Mouse (Mus musculus) lung, postnatal 0 days (tissue): Measurements from ENCODE around the gene Edem1. TPM values are rescaled to one million over a fixed set of nuclear protein-coding genes. Genes with fewer than 3 reads are reported as not detected.
A peak's percentile ranks its signal among the peaks of the same experiment; 100 is the strongest.

ENCODE experiments used
- ATAC-seq: fragments of 200-750 bp; cut with Nextera tagmentation; 2 replicates; pipeline ENCODE4 v1.8.0; 2017; ENCODE audit warnings: moderate library complexity
- DNase-seq: peaks from one replicate; pipeline ENCODE4 v3.0.0-alpha.2; 2016; ENCODE audit warnings: low spot score
- H3K27ac ChIP-seq: fragments of 300-500 bp; sonication (generic); 2 replicates; pipeline ENCODE4 v1.5.1; 2014; ENCODE audit warnings: antibody characterized with exemption, mild to moderate bottlenecking, low read length, mixed read lengths
- H3K27me3 ChIP-seq: fragments of 300-500 bp; sonication (generic); replicated peaks from 2 replicates; pipeline ENCODE4 v1.6.1; 2014; ENCODE audit warnings: low read length, mixed read lengths; ENCODE audit not compliant: insufficient read depth
- H3K36me3 ChIP-seq: fragments of 300-500 bp; sonication (generic); 2 replicates; pipeline ENCODE4 v1.6.1; 2014; ENCODE audit warnings: low read length, mixed read lengths; ENCODE audit not compliant: insufficient read depth
- H3K4me1 ChIP-seq: fragments of 300-500 bp; sonication (generic); 2 replicates; pipeline ENCODE4 v1.6.1; 2014; ENCODE audit warnings: antibody characterized with exemption, low read depth, low read length, mixed read lengths; ENCODE audit not compliant: insufficient read depth
- H3K4me2 ChIP-seq: fragments of 300-500 bp; sonication (generic); replicated peaks from 2 replicates; pipeline ENCODE4 v1.6.1; 2014; ENCODE audit warnings: low read depth, mild to moderate bottlenecking, low read length, moderate library complexity, mixed read lengths
- H3K4me3 ChIP-seq: fragments of 300-500 bp; sonication (generic); 2 replicates; pipeline ENCODE4 v1.5.1; 2014; ENCODE audit warnings: low read depth, low read length
- H3K9ac ChIP-seq: fragments of 300-500 bp; sonication (generic); replicated peaks from 2 replicates; pipeline ENCODE4 v1.6.1; 2014; ENCODE audit warnings: low read depth, mild to moderate bottlenecking
- H3K9me3 ChIP-seq: fragments of 300-500 bp; sonication (generic); 2 replicates; pipeline ENCODE4 v1.6.1; 2016; ENCODE audit warnings: low read length, mixed read lengths
- CTCF ChIP-seq: IDR thresholded peaks from 2 replicates; pipeline ENCODE4 v1.5.1; 2016; ENCODE audit warnings: antibody characterized with exemption, mild to moderate bottlenecking
- EP300 ChIP-seq: IDR thresholded peaks from 2 replicates; pipeline ENCODE4 v1.6.1; 2016; ENCODE audit warnings: antibody characterized with exemption, mild to moderate bottlenecking, control low read depth
- WGBS: fragments of 180-500 bp; shearing (Covaris S2); extraction: QIAGEN DNeasy Blood & Tissue Kit; methylation state at CpG from one replicate; pipeline ENCODE4 v1.1.7; 2014; 5-methylcytosine and 5-hydroxymethylcytosine counted together
- polyA plus RNA-seq: library from polyadenylated mRNA; unstranded; fragments of >200 nt; fragmentation: Nextera tagmentation; extraction: Ambion mirVana; gene quantifications from 2 replicates; pipeline ENCODE4 v1.2.1, GENCODE M21; 2015

Edem1 gene
- polyA plus RNA-seq, 1 experiment from 2014 or later = 15.0 TPM

DNA sequence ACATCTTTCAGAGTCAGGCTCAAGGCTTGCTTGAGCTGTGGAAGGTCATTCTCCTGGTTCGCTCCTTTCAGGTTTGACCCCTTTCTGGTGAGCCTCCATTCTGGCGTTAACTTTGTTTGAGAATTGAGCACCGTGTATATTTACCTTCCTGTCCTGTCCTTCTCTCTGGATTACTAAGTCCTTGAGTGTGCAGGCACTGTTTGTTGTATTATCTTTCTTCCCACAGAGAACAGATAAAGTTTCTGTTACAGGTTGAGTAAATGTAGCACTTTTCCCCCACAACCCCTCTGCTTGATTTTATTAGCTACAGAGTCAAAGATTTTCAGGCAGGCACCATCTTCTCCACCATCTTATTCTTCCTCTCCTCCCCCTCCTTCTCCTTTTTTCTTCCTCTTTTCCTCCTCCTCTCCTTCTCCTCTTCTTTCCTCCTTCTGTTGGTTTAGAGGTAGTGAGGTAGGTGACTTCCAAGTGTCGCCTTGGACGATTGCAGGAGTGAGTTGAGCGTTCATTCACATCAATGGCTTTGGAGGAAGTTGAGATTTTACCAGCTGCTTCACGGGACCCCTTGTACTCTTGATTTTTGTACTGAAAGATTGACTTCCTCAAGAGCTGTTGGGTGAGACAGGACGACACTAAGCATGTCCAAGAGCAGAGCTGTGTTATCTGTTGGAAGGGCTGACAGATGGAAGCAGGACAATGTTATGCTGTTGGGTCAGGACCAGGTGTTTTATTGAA lies 5.7 kb downstream of the Edem1 start:
- H3K36me3 ChIP-seq = peaks cover 6% of the 10 kb centered on the region; the same call in 1 of the 2 replicates
- DNase-seq (no peak), ATAC-seq (no peak)
- H3K4me2 ChIP-seq = no peak overlapping the region
- no peaks in the 10 kb centered on the region for H3K27me3 ChIP-seq
- H3K4me3 ChIP-seq = no peak overlapping the region
- 46% methylated on average over 8 of the region's 8 CpGs for WGBS
- no peaks in the 10 kb centered on the region for H3K9me3 ChIP-seq
- no peak for TF ChIP-seq CTCF
- no peak for TF ChIP-seq EP300
- H3K9ac ChIP-seq = no peak overlapping the region
- H3K27ac ChIP-seq = 0 out of 2 replicates have a peak overlapping the region, but pooled peaks have one; percentile 2
- peaks cover 16% of the 10 kb centered on the region; the same call in 1 of the 2 replicates for H3K4me1 ChIP-seq

DNA sequence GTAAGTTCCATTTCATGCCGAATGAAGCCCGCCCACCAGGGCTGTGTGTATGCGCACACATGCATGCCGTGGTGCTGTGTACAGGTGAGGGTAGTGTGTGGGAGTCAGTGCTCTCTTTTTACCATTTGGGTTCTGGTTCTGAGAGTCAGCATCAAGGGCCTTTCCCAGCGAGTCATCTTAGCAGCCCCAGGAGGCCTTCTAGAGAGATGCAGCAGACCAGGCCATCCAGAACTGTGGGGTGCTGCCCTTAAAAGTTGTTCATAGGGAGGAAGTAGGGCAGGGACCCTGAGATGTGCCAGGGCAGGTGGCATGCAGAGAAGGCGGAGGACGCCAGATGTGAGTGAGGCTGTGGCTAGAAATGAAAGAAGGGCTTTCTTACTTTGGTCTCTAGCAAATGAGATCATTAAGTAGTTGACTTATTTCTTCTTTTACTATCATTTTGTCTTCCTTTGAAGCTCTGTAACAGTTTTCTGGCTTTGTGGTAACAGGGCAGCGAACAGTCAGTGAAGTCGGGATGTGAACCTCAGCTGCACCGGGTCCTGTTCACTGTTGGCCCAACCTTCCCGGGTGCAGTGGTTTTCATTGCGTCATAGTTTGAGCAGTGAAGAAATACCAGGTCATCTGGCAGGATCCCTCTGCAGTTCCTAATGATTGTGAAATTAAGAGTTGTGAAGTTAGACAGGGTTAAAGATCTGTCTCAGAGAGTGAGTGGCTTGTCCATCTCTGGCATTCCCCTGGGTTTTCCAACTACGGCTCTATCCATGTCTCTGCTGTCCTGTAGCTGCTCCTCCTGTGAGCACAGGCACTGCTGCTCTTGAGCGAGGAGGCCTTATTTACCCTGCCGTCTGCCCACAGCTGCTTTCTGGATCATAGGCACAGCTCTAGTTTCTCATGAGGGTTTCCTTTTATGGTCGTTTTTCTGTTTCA lies 7.6 kb downstream of the Edem1 start:
- peaks cover 6% of the 10 kb centered on the region; the same call in 1 of the 2 replicates for H3K36me3 ChIP-seq
- ATAC-seq (peak; percentile 90), DNase-seq (peak; percentile 89)
- no peak overlapping the region for H3K4me3 ChIP-seq
- H3K4me2 ChIP-seq = peak overlapping the region; percentile 3; the same call in 1 of the 2 replicates
- peak overlapping the region; percentile 48 for H3K27ac ChIP-seq
- H3K4me1 ChIP-seq = peaks cover 13% of the 10 kb centered on the region; the same call in 1 of the 2 replicates
- no peaks in the 10 kb centered on the region for H3K27me3 ChIP-seq
- H3K9ac ChIP-seq = no peak overlapping the region
- H3K9me3 ChIP-seq = no peaks in the 10 kb centered on the region
- WGBS = 48% methylated on average over 16 of the region's 16 CpGs
- TF ChIP-seq CTCF (no peak), EP300 (peak; percentile 60; the same call in 1 of the 2 replicates)

DNA sequence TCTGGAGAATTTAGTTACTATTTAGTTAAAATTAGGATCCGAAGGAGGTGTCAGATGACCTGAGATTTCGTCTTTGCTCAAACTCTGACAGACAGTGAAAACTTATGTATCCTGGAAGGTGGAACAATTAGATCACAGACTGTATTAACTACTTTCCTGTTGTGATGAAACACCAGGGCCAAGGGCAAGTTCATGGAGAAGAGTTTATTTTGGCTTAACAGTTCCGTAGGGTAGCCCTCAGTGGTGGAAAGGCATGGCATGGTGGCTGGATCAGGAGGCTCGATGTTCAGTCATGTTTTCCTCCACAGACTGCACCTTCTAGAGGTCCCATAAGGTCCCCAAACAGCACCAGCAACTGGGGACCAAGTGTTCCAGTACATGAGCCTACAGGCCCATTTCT lies 8.6 kb downstream of the Edem1 start:
- TF ChIP-seq EP300 (no peak), CTCF (no peak)
- peak overlapping the region; percentile 48 for H3K27ac ChIP-seq
- DNase-seq = no peak

DNA sequence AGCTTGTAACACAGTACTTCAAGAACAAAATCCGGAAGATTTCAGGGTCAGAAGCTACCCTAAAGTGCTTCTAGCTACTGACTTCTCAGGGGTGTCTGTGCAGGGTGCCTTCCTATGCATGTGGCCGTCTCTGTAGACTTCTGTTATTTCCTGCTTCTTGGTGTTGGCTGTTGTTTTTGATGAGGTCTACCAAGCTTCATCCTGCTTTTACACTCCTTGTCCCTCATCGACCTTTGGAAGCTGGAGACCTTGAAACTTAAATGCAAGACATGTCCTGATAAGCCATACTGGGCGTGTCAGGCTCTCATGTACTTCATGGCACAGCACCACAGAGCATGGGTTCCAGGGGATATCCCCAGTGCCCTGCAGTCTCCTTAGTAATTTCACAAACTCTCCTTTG lies 9.5 kb downstream of the Edem1 start:
- no peak overlapping the region for H3K9ac ChIP-seq
- no peaks in the 10 kb centered on the region for H3K9me3 ChIP-seq
- DNase-seq = no peak
- H3K4me2 ChIP-seq = no peak overlapping the region
- no peak for TF ChIP-seq EP300
- no peak for TF ChIP-seq CTCF
- H3K27me3 ChIP-seq = no peaks in the 10 kb centered on the region
- H3K4me1 ChIP-seq = peaks cover 8% of the 10 kb centered on the region; the same call in 1 of the 2 replicates
- H3K36me3 ChIP-seq = peaks cover 6% of the 10 kb centered on the region; the same call in 1 of the 2 replicates
- no peak overlapping the region for H3K27ac ChIP-seq
- no peak for ATAC-seq
- no peak overlapping the region for H3K4me3 ChIP-seq
- WGBS = 85% methylated on average over 4 of the region's 4 CpGs

More for the DNA sequence above, 8.6 kb downstream of the Edem1 start:
- Histone ChIP-seq H3K9me3 (no peaks in the 10 kb centered on the region), H3K4me3 (no peak overlapping the region), H3K9ac (no peak overlapping the region), H3K36me3 (peaks cover 6% of the 10 kb centered on the region; the same call in 1 of the 2 replicates), H3K27me3 (no peaks in the 10 kb centered on the region), H3K4me2 (no peak overlapping the region), H3K4me1 (peaks cover 8% of the 10 kb centered on the region; the same call in 1 of the 2 replicates)
- 85% methylated on average over 4 of the region's 4 CpGs for whole genome bisulfite sequencing
- ATAC-seq = no peak

DNA sequence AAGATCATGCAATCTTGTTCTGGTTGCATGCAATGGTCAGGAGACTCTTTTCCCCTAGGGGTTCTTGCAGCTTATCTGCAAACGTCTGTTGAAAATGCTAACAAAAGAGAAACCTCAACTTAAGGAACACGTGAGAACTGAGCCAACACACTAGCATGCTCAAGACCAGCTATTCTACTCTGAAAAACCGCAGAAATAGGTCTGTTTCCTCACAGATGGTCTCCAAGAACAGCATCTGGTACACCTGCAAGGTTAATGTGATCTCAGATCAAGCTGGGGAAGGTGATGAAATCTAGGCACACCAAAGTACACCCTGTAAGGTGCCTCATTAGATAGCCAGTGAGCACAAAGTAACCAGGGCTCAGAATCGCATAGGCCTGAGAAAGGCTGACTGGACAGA lies 11.0 kb downstream of the Edem1 start:
- no peak overlapping the region for H3K9ac ChIP-seq
- DNase-seq (no peak), ATAC-seq (no peak)
- H3K4me1 ChIP-seq = 0 out of 2 replicates have a peak, but pooled peaks cover 5% of the 10 kb centered on the region
- no peak overlapping the region for H3K27ac ChIP-seq
- H3K27me3 ChIP-seq = no peaks in the 10 kb centered on the region
- no peak overlapping the region for H3K4me3 ChIP-seq
- H3K4me2 ChIP-seq = no peak overlapping the region
- 84% methylated on average over 4 of the region's 4 CpGs for WGBS
- peaks cover 6% of the 10 kb centered on the region; the same call in 1 of the 2 replicates for H3K36me3 ChIP-seq
- no peak for TF ChIP-seq EP300
- no peaks in the 10 kb centered on the region for H3K9me3 ChIP-seq
